Mouse (Mus musculus) urinary bladder, adult 2 months (tissue): ENCODE data around the gene Exoc6b. TPM values are rescaled to one million over a fixed set of nuclear protein-coding genes. Genes with fewer than 3 reads are reported as not detected.

Source experiments
- DNase-seq: peaks from one replicate; pipeline ENCODE4 v3.0.0; 2022; ENCODE audit warnings: low spot score
- polyA plus RNA-seq: library from polyadenylated mRNA; depleted of rRNA; stranded (reverse); fragments of >200 nt; gene quantifications from 2 replicates; pipeline ENCODE4 v1.2.3, GENCODE M21; 2012

Gene Exoc6b
- polyA plus RNA-seq, 1 experiment, result 9.6 TPM

- DNase-seq, result no peak
Measured at GRCm38 (mm10) chr6:84726876-84727275, 342.4 kb downstream of the Exoc6b start.

DNA sequence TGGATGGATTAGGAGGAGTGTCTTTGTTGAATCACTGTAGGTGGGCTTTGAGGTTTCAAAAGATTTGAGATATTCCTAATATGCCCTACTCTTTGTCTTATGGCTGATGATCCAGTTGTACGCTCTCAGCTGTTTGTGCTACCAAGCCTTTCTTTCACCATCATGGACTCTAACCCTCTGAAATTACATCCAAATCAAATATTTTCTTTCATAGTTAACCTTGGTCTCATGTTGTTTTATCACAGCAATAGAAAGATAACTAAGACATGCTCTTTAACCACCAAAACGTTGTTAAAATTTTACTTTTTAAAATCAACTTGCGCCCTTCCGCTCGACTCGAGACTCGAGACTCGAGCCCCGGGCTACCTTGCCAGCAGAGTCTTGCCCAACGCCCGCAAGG, 356.1 kb downstream of the Exoc6b start:
- DNase-seq, result no peak

GRCm38 (mm10) chr6:84710831-84711230, 358.5 kb downstream of the Exoc6b start:
- no peak for DNase-seq

DNA sequence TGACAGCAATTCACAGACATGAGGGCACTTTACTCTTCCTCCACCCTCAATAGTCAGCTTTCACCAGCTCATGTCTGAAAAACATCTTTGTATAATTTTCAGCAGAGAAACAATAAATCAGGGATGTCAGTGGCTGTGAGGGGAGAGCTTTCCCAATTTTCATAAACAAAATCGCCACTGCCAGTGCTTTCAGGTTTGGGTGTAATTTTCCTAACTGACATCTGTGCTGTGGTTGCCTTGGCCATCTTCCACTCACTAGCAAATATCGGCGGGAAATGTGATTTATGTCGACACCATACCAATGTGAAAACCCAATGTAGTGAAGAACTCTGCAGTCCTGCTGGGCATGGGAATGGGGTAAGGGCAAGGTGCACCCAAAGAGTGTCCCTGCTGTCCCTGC, 360.7 kb downstream of the Exoc6b start:
- no peak for DNase-seq

DNA sequence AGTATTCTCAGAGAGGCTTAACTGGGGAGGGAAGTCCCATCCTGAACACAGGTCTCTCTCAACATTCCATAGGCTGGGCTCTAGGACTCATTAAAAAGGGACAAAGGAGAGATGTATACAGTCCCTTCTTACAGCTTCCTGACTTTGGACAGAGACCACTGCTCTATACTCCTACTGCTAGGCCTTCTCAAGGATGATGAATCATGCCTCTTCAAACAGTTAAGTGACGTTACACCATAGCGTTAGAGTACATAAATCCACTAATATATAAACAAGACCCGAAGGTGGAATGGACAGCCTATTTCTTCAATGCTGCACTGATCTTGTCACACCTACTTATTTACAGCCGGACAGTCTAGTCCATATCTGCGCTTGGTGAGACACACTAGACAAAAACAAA, 369.7 kb downstream of the Exoc6b start:
- DNase-seq, result no peak

DNA sequence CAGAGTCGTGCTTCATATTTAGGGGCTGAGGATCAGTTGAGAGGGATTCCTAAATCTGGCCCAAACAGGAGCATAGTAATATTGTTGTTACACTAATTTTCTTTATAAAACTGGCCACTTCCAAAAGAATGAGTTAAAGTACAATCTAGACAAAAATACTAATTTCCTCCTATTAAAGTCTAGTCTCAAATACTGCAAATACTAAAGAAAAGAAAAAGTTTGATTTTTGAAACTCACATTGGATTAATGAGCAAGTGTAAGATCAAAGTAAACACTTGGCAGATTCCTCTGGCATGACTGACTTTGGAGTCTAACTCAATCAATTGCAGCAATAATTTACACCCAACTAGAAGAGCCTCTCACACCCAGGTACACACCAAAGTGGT, 371.0 kb downstream of the Exoc6b start:
- DNase-seq, result no peak

GRCm38 (mm10) chr6:84697474-84698287, 371.6 kb downstream of the Exoc6b start:
- no peak for DNase-seq

GRCm38 (mm10) chr6:84693844-84694243, 375.5 kb downstream of the Exoc6b start:
- DNase-seq, result no peak

DNA sequence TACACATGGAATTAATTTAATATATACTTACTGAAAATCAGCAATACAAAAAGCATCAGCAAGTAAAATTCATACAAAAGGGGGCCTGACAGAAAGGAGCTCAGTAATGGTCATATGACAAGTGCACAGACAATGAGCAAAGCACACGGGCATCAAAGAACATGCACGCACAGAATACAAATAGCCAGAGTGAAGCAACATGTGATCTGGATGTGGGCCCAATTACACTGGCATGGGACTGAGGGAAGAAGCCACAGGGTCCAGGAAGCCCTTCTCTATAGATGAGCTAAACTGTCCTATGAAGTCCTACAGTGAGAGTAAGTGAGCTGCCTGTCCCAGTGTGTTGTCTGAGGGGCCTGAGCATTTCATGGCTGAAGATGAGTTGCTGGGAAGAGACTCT, 376.1 kb downstream of the Exoc6b start:
- no peak for DNase-seq

- no peak for DNase-seq
Measured at GRCm38 (mm10) chr6:84691907-84692306, 377.4 kb downstream of the Exoc6b start.

DNA sequence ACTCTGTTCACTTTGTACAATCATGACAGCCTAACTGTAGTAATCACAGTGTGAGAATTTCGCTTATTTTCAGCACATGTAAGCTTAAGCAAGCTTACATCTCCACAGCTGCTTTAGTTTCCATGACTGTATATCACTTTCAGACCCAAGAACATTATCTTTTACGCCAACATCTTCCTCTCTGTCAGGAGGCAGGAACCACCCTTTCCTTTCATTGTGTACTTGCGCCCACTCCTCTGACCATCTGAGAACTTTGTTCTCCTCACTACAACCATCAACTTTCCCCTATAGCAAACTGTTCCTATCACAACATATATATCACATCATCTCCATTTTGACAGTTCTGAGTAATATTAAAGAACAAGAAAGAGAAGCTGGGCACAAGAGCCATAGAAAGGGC, 391.5 kb downstream of the Exoc6b start:
- DNase-seq, result no peak

- DNase-seq, result no peak
Measured at GRCm38 (mm10) chr6:84674936-84675335, 394.4 kb downstream of the Exoc6b start.

DNA sequence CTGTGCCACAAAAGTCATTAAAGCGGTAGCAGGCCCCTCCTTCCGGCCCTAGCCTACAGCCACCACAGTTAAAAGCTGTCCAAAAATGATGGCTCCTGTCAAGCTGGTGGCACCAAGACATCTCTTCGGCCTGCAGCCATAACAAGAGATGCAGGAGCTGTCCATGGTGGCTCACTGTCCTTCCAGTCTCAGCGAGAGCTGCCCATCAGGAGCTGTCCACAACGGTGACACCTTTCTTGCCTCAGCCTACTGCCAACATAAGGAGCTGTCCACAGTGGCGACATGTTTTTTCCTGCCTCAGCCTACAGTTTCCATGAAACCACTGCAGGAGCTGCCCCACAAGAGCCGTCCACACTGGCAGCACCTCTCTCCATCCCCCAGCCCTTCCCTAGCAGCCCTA, 395.2 kb downstream of the Exoc6b start:
- no peak for DNase-seq

- no peak for DNase-seq
Measured at GRCm38 (mm10) chr6:84661451-84662112, 407.7 kb downstream of the Exoc6b start.

- no peak for DNase-seq
Measured at GRCm38 (mm10) chr6:84660982-84661381, 408.3 kb downstream of the Exoc6b start.

GRCm38 (mm10) chr6:84657091-84657490, 412.2 kb downstream of the Exoc6b start:
- no peak for DNase-seq

- no peak for DNase-seq
Measured at GRCm38 (mm10) chr6:84656680-84657079, 412.6 kb downstream of the Exoc6b start.

DNA sequence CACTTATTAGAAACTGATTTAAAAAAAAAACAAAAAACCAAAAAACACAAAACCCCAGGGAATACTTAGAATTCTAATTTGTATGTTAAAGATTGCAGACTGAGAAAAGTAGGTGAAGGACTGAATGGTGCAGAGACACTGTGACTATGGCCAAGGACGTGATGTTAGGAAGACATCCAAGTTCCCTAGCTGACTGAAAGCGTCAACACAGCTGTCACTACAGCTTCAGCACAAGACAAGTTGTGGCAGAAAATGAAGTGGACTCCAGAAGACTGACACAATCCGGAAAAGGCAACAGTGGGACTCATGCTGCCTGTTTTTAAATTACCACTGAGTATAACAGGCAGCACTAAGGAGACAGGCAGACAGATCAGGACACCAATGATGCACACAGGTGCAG, 417.4 kb downstream of the Exoc6b start:
- no peak for DNase-seq

DNA sequence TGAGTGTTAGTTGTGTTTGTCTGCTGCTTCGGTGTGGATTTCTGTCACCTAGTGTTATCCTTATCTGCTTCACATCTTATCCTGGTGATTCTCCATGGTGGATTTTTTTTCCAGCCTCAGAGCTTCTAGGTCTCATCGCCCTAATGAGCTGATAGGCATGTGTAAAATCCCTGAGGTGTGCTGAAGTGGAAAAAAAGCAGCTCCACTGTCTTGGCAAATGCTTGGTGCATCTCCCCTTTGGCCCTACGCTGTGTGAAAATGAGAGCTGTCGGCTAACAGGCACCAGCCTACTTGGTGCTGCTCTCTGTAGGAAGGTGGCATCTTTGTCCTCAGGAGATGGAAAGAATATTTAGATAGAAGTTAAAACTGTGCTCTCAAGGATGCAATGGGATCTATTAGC, 422.1 kb downstream of the Exoc6b start:
- no peak for DNase-seq

DNA sequence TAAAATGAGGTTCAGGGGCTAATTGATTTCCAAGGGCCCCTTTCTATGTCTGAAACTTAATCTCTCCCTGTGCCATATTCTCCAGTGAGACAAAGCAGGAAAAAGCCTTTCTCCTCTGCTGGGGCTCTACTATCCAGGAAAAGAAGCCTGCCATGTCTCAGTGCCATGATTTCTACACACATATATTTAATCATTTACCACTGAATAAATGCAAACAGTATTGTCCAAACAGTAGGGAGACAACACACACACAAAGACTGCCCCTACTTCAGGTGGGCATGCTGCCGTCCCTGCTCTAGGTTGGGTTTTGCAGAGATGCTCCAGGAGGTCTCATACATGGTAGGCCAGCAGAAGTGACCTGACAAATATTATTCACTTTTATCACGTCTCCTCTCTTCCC, 422.6 kb downstream of the Exoc6b start:
- no peak for DNase-seq

GRCm38 (mm10) chr6:84641062-84641431, 428.3 kb downstream of the Exoc6b start:
- no peak for DNase-seq

DNA sequence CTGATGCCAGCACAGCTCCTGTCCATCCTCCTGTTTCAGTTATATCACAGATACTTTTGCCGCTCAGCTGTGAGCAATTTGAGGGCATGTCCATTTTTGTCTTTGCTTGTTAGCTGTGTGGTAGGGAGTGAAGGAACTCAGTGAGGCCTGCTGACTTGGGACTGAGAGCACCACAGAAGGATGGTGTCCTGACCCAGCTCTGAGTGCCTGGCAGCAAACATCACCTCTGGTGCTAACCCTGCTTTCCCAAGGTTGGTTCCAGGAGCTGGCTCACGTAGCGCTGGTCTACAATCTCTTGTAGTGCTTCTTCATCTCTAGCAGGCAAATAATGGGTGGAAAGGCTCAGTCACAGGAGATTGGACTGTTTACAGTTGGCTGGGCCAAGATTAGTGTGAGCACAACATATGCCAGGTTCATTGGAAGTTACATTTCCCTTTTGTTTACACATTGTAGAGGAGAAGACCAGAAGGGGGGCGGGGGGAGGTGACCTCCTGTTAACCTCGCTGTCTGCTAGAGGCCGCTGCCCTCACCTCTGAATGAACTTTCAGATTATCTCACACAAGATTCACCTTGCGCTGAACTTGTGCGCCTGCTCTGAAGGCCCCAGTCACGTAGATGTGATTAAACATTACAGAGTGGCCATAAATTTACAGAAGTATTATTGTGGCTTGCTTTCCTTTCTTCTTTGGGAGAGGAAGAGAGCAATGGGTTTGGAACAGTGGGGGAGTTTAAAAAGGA, 428.8 kb downstream of the Exoc6b start:
- no peak for DNase-seq

- no peak for DNase-seq
Measured at GRCm38 (mm10) chr6:84638206-84638605, 431.1 kb downstream of the Exoc6b start.
